Mouse (Mus musculus): Measurements from ENCODE around the gene Adat3. TPM values are rescaled to one million over a fixed set of nuclear protein-coding genes. Genes with fewer than 3 reads are reported as not detected.
A peak's percentile ranks its signal among the peaks of the same experiment; 100 is the strongest.

Adat3 gene
- polyA plus RNA-seq (2015; fragmentation: Nextera tagmentation; extraction: Ambion mirVana) = 3.5 and 4.0 TPM in 2 replicates

DNA sequence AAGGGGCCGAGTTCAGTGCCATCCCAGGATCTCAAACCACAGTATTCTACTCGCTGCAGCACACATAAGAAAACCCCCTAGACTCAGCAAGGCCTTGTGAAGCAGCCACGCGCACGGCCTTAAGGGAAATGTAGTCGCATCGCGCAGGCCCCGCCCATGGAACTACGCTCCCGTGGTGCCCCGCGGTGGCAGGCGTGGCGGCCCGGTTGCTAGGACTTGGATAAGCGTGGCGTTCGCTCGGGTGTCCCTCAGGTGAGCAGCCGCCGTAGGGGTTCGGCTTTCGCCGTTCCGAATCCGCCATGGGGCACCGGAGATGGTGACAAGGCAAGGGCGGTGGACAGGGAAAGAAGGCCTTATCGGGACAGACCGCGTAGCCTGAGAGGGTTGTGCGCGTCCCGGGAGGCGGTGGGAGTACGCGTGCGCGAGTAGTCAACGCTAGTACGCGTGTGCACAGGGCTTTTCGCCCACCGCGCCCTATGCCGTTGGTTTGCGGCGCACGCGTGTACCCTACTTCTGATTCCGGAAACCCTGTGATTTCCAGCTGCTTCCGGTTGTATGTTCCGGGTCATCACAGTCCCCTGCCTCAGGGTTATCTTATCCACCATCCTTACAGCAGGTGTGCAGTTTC is at the start of gene Adat3, which contains the start of gene Scamp4:
Gene Adat3, plus strand, starts transcription at position 183 of the 628 bp plus-strand sequence.
Gene Scamp4, plus strand, starts transcription at position 175 of the 628 bp plus-strand sequence.
- peak within 1 kb of the TSS; percentile 82 for H3K27ac ChIP-seq (ENCODE audit: low read length)
- H3K27me3 ChIP-seq (ENCODE audit: control insufficient read depth, insufficient read depth, low read length) = no peaks in the 10 kb centered on the region
- peaks cover 15% of the 10 kb centered on the region for H3K4me1 ChIP-seq (ENCODE audit: control insufficient read depth, insufficient read depth, low read length)
- ATAC-seq (replicated peaks; ENCODE audit: extremely low read depth, insufficient read depth, low FRiP score) = peak; percentile 95
- H3K9ac ChIP-seq (ENCODE audit: low read length) = peak within 1 kb of the TSS; percentile 85
- H3K36me3 ChIP-seq (ENCODE audit: control insufficient read depth, insufficient read depth) = peaks cover 16% of the 10 kb centered on the region
- peak within 1 kb of the TSS; percentile 94 for H3K4me2 ChIP-seq (ENCODE audit: low read depth, low read length)
- under 1% methylated on average over 54 of the region's 54 CpGs for WGBS
- peak within 1 kb of the TSS; percentile 91 for H3K4me3 ChIP-seq (ENCODE audit: low read length)
- no peaks in the 10 kb centered on the region for H3K9me3 ChIP-seq (replicated peaks; ENCODE audit: control insufficient read depth, low read length)

DNA sequence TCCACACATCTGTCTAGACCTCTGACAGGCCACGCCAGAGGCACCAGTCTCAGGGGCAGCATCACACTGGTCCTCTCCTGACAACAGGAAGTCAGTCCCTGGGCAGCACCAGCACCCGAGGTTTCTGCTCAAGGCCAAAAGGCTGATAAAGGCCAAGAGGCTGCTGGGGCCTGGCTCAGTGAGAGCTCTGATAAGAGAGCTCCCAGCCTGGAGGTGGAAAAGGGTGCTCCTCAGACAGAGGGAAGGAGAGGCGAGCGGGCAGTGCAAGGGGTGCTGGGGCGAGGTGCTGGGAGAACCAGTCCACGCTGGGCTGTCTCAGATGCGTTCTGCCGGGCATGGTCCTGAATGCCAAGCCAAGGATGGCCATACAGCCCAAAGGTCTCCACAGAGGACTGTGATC is 49.1 kb upstream of the Adat3 start:
- 54% methylated on average over 8 of the region's 8 CpGs for WGBS
- Histone ChIP-seq H3K27ac (ENCODE audit: low read length) (no peak overlapping the region), H3K4me3 (ENCODE audit: low read length) (no peak overlapping the region), H3K4me1 (ENCODE audit: control insufficient read depth, insufficient read depth, low read length) (peaks cover 25% of the 10 kb centered on the region), H3K36me3 (ENCODE audit: control insufficient read depth, insufficient read depth) (peaks cover 11% of the 10 kb centered on the region), H3K9me3 (replicated peaks; ENCODE audit: control insufficient read depth, low read length) (no peaks in the 10 kb centered on the region), H3K4me2 (ENCODE audit: low read depth, low read length) (0 out of 2 replicates have a peak overlapping the region, but pooled peaks have one; percentile 6), H3K9ac (ENCODE audit: low read length) (peak overlapping the region; percentile 15; the same call in 1 of the 2 replicates), H3K27me3 (ENCODE audit: control insufficient read depth, insufficient read depth, low read length) (no peaks in the 10 kb centered on the region)
- ATAC-seq (replicated peaks; ENCODE audit: extremely low read depth, insufficient read depth, low FRiP score) = no peak

DNA sequence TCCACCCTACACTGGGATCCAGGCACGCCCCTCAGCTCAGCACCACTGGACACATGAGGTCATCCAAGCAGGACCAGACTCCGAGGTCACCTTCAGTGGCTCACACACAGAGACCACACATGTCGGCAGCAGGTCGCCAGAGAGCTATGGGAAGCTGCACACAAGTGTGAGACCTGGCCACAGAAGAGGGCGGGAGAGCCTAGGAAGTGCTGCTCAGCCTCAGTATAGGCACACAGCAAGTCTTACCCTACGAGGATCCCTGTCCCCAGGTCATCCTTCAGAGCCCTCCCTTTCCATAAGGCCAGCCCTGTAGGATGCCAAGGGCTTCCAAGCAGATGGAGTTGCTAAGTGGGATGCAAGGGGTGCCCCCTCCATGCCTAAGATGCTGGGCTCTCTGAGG is 48.7 kb upstream of the Adat3 start:
- Histone ChIP-seq H3K4me3 (ENCODE audit: low read length) (no peak overlapping the region), H3K27me3 (ENCODE audit: control insufficient read depth, insufficient read depth, low read length) (no peaks in the 10 kb centered on the region), H3K36me3 (ENCODE audit: control insufficient read depth, insufficient read depth) (peaks cover 10% of the 10 kb centered on the region), H3K9me3 (replicated peaks; ENCODE audit: control insufficient read depth, low read length) (no peaks in the 10 kb centered on the region), H3K4me2 (ENCODE audit: low read depth, low read length) (no peak overlapping the region), H3K4me1 (ENCODE audit: control insufficient read depth, insufficient read depth, low read length) (peaks cover 24% of the 10 kb centered on the region), H3K27ac (ENCODE audit: low read length) (no peak overlapping the region), H3K9ac (ENCODE audit: low read length) (peak overlapping the region; percentile 15; the same call in 1 of the 2 replicates)
- WGBS = 56% methylated on average over 6 of the region's 6 CpGs
- ATAC-seq (replicated peaks; ENCODE audit: extremely low read depth, insufficient read depth, low FRiP score) = no peak

DNA sequence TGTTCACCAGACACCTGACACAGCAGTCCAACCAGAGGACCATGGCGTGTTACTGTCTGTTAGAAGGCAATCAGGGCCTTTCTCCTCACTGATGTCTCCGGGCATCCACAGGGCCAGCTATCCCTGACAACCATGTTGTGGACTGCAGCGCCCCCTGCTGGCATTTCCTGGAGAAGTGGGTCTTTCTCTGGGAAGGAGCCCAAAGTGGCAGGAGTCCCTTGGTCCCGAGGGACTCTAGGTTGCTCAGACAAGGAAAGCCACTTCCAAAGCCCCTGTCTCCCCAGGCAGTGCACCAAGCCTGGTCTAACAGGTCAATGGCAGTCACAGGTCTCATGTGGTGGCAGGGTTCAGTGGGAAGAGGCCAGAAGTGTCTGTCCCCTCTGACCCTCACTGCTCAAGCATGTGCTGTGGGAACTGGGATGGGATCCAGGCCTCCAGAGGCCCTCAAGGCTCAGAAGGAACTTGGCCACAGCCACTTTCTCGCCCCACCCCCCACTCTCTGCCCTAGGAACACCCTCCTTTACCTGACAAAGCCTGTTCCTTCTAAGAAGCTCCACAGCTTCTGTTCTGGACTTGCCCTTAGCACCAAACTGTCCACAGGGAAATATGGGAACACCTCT is 45.2 kb upstream of the Adat3 start:
- Histone ChIP-seq H3K4me2 (ENCODE audit: low read depth, low read length) (no peak overlapping the region), H3K4me3 (ENCODE audit: low read length) (no peak overlapping the region), H3K27me3 (ENCODE audit: control insufficient read depth, insufficient read depth, low read length) (no peaks in the 10 kb centered on the region), H3K4me1 (ENCODE audit: control insufficient read depth, insufficient read depth, low read length) (peaks cover 38% of the 10 kb centered on the region), H3K27ac (ENCODE audit: low read length) (no peak overlapping the region), H3K9me3 (replicated peaks; ENCODE audit: control insufficient read depth, low read length) (no peaks in the 10 kb centered on the region), H3K9ac (ENCODE audit: low read length) (peak overlapping the region; percentile 18; the same call in 1 of the 2 replicates), H3K36me3 (ENCODE audit: control insufficient read depth, insufficient read depth) (no peaks in the 10 kb centered on the region)
- WGBS = 28% methylated on average over 5 of the region's 5 CpGs
- ATAC-seq (replicated peaks; ENCODE audit: extremely low read depth, insufficient read depth, low FRiP score) = no peak

DNA sequence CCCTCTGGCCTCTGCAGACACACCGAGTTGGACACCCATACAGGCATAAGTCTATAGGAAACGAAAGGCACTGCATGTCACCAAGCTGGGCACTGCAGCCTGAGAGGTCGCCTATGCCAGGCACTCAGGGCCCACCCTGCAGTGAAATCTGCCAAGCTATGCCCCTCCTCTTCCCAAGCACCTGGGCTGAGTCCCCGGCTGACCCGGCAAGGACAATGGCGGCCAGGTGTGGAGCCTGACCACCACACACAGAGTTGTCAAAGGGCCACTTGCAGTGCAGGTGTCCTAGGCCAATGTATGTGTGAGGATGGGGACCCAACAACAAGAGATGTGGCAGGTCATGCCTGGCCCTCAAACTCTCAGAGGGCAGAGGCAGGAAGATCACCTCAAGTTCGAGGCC is 43.2 kb upstream of the Adat3 start:
- WGBS = 93% methylated on average over 7 of the region's 7 CpGs
- H3K4me1 ChIP-seq (ENCODE audit: control insufficient read depth, insufficient read depth, low read length) = peaks cover 26% of the 10 kb centered on the region
- no peak overlapping the region for H3K4me2 ChIP-seq (ENCODE audit: low read depth, low read length)
- H3K36me3 ChIP-seq (ENCODE audit: control insufficient read depth, insufficient read depth) = no peaks in the 10 kb centered on the region
- no peak overlapping the region for H3K9ac ChIP-seq (ENCODE audit: low read length)
- ATAC-seq (replicated peaks; ENCODE audit: extremely low read depth, insufficient read depth, low FRiP score) = no peak
- H3K27ac ChIP-seq (ENCODE audit: low read length) = no peak overlapping the region
- no peaks in the 10 kb centered on the region for H3K27me3 ChIP-seq (ENCODE audit: control insufficient read depth, insufficient read depth, low read length)
- no peak overlapping the region for H3K4me3 ChIP-seq (ENCODE audit: low read length)
- no peaks in the 10 kb centered on the region for H3K9me3 ChIP-seq (replicated peaks; ENCODE audit: control insufficient read depth, low read length)

DNA sequence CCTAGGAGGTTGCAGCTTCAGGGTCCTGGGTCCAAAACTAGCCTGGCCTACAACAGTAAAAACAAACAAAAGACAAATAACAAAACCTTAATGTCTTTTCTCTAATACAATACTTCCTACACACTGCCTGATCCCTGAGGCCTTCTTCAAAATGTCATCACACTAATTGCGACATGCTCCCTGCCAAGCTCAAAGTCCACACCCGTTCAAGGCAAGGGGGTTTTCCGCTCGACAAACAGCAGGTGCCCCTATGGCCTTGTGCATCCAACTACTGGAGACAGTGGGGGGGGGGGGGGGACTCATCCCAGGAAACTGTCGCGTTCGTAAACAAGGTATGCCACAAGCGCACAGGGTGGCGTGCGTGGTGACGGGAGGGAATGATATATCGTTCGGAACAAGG is 42.1 kb upstream of the Adat3 start:
- peaks cover 26% of the 10 kb centered on the region for H3K4me1 ChIP-seq (ENCODE audit: control insufficient read depth, insufficient read depth, low read length)
- H3K4me2 ChIP-seq (ENCODE audit: low read depth, low read length) = peak overlapping the region; percentile 96
- no peak overlapping the region; the same call in 1 of the 2 replicates for H3K27ac ChIP-seq (ENCODE audit: low read length)
- 0% methylated on average over 13 of the region's 13 CpGs for WGBS
- H3K9ac ChIP-seq (ENCODE audit: low read length) = peak overlapping the region; percentile 98
- no peak for ATAC-seq (replicated peaks; ENCODE audit: extremely low read depth, insufficient read depth, low FRiP score)
- no peaks in the 10 kb centered on the region for H3K36me3 ChIP-seq (ENCODE audit: control insufficient read depth, insufficient read depth)
- H3K4me3 ChIP-seq (ENCODE audit: low read length) = peak overlapping the region; percentile 99
- no peaks in the 10 kb centered on the region for H3K27me3 ChIP-seq (ENCODE audit: control insufficient read depth, insufficient read depth, low read length)
- no peaks in the 10 kb centered on the region for H3K9me3 ChIP-seq (replicated peaks; ENCODE audit: control insufficient read depth, low read length)

DNA sequence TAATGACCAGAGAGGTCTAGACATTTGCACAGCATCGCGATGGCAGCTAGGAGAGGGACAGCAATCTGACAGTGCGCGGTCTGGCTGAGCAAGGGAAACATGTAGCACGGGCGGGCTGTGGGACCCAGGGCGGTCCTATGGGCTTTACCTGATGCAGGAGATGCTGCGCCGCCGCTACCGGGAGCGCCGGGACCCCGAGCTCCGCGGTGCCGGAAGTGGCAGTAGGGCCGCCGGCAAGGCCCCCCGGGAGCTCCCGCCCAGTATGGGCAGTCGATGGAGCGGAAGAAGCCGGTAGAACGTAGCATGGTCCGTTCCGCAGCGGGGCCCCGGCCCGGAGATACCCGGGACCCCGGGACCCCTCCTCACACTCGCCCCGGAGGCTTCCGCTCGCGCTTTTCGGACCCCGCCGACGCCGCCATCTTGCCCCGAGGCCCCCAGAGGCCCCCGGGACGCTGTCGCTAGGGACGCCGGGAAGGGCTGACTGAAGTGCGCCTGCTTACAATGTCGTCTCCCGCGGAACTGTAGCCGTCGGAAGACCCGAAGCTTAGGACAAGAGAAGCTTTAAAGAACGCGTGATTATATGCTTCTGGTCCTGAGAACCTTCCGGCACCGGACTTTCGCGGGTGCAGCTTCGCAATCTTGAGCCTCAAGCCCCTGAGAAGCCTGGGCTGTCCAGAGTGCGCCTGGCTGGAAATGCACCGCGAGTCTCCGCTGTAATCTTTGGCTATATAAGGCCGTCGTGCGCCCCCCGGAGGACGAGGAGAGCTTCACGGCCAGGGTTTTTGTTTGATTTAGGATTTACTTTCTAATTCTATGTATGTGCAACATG is 41.4 kb upstream of the Adat3 start, which contains the start of gene Rexo1:
Gene Rexo1, minus strand, starts transcription at position 445 of the 829 bp plus-strand sequence.
- no peaks in the 10 kb centered on the region for H3K36me3 ChIP-seq (ENCODE audit: control insufficient read depth, insufficient read depth)
- ATAC-seq (replicated peaks; ENCODE audit: extremely low read depth, insufficient read depth, low FRiP score) = peak; percentile 82
- peak within 1 kb of the TSS; percentile 96 for H3K4me2 ChIP-seq (ENCODE audit: low read depth, low read length)
- peak within 1 kb of the TSS; percentile 99 for H3K4me3 ChIP-seq (ENCODE audit: low read length)
- H3K4me1 ChIP-seq (ENCODE audit: control insufficient read depth, insufficient read depth, low read length) = peaks cover 27% of the 10 kb centered on the region
- H3K27me3 ChIP-seq (ENCODE audit: control insufficient read depth, insufficient read depth, low read length) = no peaks in the 10 kb centered on the region
- peak within 1 kb of the TSS; percentile 86 for H3K27ac ChIP-seq (ENCODE audit: low read length)
- H3K9me3 ChIP-seq (replicated peaks; ENCODE audit: control insufficient read depth, low read length) = no peaks in the 10 kb centered on the region
- peak within 1 kb of the TSS; percentile 98 for H3K9ac ChIP-seq (ENCODE audit: low read length)
- WGBS = under 1% methylated on average over 72 of the region's 72 CpGs

DNA sequence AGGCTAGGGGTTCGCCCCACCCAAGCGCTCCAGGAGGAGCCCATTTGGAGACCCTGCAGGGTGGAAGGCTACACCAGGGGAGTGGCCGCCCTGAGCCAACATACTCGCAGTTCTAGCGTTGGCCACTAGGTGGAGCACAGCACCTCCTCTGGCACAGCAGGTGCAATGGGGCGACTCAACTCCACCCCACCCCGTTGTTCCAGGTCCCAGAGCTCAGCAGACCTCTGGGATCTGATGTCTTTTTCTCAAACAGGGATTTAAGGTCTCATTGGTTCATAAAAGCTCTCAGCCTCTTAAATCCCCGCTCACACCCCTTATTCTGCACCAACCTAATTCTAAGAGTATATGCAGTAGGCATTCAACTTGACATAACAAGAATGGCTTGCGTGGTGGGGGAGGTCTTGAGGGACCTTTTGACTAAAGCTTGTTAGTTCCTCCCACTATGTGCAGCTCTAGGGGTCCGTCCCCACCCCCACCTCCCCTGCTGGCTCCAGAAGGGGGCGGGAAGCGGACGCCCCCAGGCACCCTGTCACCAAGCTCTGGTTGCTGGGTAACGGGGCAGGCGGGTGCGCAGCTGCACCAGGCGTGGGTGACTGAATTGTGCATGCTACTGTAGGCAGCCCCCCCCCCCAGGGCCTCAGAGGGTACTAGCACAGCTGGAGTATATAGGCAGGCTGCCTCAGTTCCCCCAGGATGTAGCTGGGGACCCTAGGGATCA is 36.1 kb upstream of the Adat3 start:
- Histone ChIP-seq H3K36me3 (ENCODE audit: control insufficient read depth, insufficient read depth) (peaks cover 8% of the 10 kb centered on the region; the same call in 1 of the 2 replicates), H3K27ac (ENCODE audit: low read length) (no peak overlapping the region), H3K4me1 (ENCODE audit: control insufficient read depth, insufficient read depth, low read length) (peaks cover 27% of the 10 kb centered on the region), H3K9ac (ENCODE audit: low read length) (no peak overlapping the region), H3K27me3 (ENCODE audit: control insufficient read depth, insufficient read depth, low read length) (no peaks in the 10 kb centered on the region), H3K4me3 (ENCODE audit: low read length) (no peak overlapping the region), H3K4me2 (ENCODE audit: low read depth, low read length) (no peak overlapping the region), H3K9me3 (replicated peaks; ENCODE audit: control insufficient read depth, low read length) (no peaks in the 10 kb centered on the region)
- ATAC-seq (replicated peaks; ENCODE audit: extremely low read depth, insufficient read depth, low FRiP score) = 0 out of 2 replicates have a peak, but pooled peaks have one; percentile 18
- WGBS = 31% methylated on average over 17 of the region's 17 CpGs
